Mouse (Mus musculus) kidney, postnatal 25 days (tissue): ENCODE measurements at regions not wholly inside any gene's neighbourhood (a gene's known extent, or its start where the extent isn't known, plus 50 kb on each side); places are given as distances from the start of the nearest gene placed in this dataset.
"Not testable (repeated sequence)": the region's sequence is repeated elsewhere in the genome, so short reads cannot be mapped to it uniquely, and the experiment has no call there.

Source experiments
- DNase-seq, 2 experiments: peaks; one replicate each; pipeline ENCODE4 v3.0.0; 2021; ENCODE audit warnings: mixed read lengths in 2 of 2

- DNase-seq, result not testable (repeated sequence)
These were observed 64.1 kb upstream of the Ces1h start for GRCm38 (mm10) chr8:93443631-93444030.

- no peak for DNase-seq
These were observed 62.4 kb upstream of the Ces1h start for GRCm38 (mm10) chr8:93441936-93442335.

GRCm38 (mm10) chr8:93436586-93436985 lies 57.1 kb upstream of the Ces1h start:
- DNase-seq, result not testable (repeated sequence)

- peak; percentile 47 to 69 for DNase-seq
These were observed 51.1 kb upstream of the Ces1h start for GRCm38 (mm10) chr8:93430637-93431036.
